Mouse (Mus musculus): ENCODE results near the gene Actl10. TPM values are rescaled to one million over a fixed set of nuclear protein-coding genes. Genes with fewer than 3 reads are reported as not detected.
A peak's percentile ranks its signal among the peaks of the same experiment; 100 is the strongest.

Actl10 gene
- polyA plus RNA-seq, 1 experiment from 2014 or later: 0.07 TPM

DNA sequence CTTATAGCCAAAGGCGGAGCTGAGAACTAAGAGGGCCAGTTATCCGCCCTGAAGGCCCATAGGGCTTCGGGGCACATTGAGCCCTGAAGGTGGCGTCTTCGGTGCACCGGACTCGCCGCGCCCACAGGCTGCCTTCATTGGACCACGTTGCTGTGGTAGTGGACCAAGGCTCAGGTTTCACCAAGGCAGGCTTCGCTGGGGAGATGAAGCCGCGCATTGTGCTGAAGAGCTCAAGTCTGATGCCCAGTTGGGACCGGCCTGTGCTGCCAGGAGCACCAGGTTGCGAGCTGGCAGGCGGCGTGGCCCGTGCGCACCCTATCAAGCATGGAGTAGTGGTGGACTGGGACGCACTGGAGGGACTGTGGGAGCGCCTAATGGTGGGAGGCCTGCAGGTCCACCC is 351 bp downstream of the Actl10 start:
- peak; percentile 23; the same call in 1 of the 2 replicates for ATAC-seq (ENCODE audit: insufficient read depth)
- Histone ChIP-seq H3K4me3 (replicated peaks) (peak overlapping the region; percentile 36), H3K9ac (no peak overlapping the region), H3K36me3 (replicated peaks) (no peaks in the 10 kb centered on the region), H3K9me3 (replicated peaks) (no peaks in the 10 kb centered on the region), H3K27me3 (peaks cover 47% of the 10 kb centered on the region), H3K27ac (replicated peaks) (no peak overlapping the region), H3K4me2 (peak overlapping the region; percentile 62), H3K4me1 (replicated peaks) (peaks cover 30% of the 10 kb centered on the region)
- 50% methylated on average over 21 of the region's 21 CpGs for WGBS (ENCODE audit: insufficient replicate concordance)

DNA sequence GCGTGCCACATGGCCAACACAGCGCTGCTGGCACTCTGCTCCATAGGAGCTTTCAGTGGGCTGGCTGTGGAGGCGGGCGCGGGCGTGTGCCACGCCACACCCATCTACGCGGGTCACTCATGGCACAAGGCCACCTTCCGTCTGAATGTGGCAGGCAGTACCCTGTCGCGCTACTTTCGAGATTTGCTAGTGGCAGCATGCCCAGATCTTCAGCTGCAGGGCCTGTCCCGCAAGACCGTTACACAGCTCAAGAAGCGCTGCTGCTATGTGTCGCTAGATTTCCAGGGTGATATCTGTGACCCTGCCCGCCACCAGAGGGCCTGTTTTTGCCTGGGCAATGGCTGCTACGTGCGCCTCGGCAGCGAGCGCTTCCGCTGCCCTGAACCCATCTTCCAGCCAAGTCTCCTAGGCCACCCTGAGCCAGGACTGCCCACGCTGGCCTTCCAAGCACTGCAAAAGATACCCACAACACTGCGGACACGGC is 890 bp downstream of the Actl10 start:
- peak overlapping the region; percentile 62 for H3K4me2 ChIP-seq
- peaks cover 33% of the 10 kb centered on the region for H3K4me1 ChIP-seq (replicated peaks)
- H3K27me3 ChIP-seq: peaks cover 47% of the 10 kb centered on the region
- H3K9me3 ChIP-seq (replicated peaks): no peaks in the 10 kb centered on the region
- WGBS (ENCODE audit: insufficient replicate concordance): 21% methylated on average over 27 of the region's 27 CpGs
- no peak overlapping the region for H3K27ac ChIP-seq (replicated peaks)
- peak overlapping the region; percentile 36 for H3K4me3 ChIP-seq (replicated peaks)
- H3K9ac ChIP-seq: no peak overlapping the region
- ATAC-seq (ENCODE audit: insufficient read depth): peak; percentile 42
- H3K36me3 ChIP-seq (replicated peaks): no peaks in the 10 kb centered on the region

DNA sequence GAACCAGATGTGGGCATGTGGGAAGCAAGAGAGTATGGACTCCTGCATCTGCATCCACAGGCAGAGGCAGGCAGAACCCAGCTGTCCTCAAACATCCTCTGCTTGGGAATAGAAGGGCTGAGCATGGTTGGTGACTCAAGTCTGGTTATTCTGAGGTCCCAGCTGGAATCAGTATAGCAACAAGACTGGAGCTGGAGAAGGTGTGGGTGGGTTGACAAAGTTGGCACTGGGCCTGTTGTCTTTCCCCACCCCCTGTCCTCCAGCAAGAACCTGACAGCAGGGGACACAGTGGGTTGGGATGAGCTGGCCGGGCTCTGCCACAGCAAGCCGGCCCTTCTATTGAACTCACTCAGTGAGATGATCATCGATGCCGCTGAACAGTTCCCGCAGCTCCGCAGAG is 3.7 kb downstream of the Actl10 start:
- H3K4me1 ChIP-seq (replicated peaks): peaks cover 36% of the 10 kb centered on the region
- H3K9ac ChIP-seq: no peak overlapping the region
- H3K9me3 ChIP-seq (replicated peaks): no peaks in the 10 kb centered on the region
- ATAC-seq (ENCODE audit: insufficient read depth): no peak
- H3K36me3 ChIP-seq (replicated peaks): peaks cover under 1% of the 10 kb centered on the region; the same call in 1 of the 2 replicates
- peaks cover 27% of the 10 kb centered on the region for H3K27me3 ChIP-seq
- H3K4me3 ChIP-seq (replicated peaks): no peak overlapping the region
- H3K27ac ChIP-seq (replicated peaks): no peak overlapping the region
- H3K4me2 ChIP-seq: no peak overlapping the region
- 89% methylated on average over 6 of the region's 6 CpGs for WGBS (ENCODE audit: insufficient replicate concordance)

DNA sequence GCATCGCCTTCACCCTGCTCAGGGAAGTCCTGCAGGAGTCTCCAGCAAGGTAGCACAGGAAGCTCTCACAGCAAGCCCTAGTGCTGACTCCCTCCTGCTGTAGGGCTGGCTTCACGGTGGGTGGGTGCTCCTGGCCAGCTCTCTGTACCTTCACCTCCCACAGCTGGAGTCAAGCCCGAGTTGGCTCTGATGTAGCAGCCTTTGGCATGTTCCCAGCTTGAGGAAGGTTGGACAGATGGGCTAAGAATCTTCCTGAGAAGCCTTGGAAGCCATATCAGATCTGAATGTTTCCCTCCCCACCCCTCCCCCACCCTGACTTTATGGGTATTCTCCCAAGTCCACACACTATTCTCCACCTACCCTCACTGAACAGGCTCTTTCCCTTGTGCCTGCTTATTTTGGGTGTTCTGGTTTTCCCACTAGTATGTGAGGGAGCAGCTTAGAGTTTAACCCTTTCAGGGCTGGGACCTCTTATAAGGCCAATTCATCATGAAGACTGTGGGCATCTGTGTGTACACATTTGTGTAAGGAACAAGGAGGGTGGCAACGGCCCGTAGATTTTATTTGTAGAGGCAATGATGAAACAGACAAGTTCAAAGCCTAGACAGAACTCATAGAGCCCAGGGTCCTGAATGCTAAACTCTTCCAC is 5.7 kb downstream of the Actl10 start:
- peaks cover 29% of the 10 kb centered on the region for H3K4me1 ChIP-seq (replicated peaks)
- no peak overlapping the region for H3K4me2 ChIP-seq
- no peak overlapping the region for H3K27ac ChIP-seq (replicated peaks)
- H3K4me3 ChIP-seq (replicated peaks): no peak overlapping the region
- H3K9me3 ChIP-seq (replicated peaks): no peaks in the 10 kb centered on the region
- no peak overlapping the region for H3K9ac ChIP-seq
- WGBS (ENCODE audit: insufficient replicate concordance): 53% methylated on average over 5 of the region's 5 CpGs
- no peak for ATAC-seq (ENCODE audit: insufficient read depth)
- H3K27me3 ChIP-seq: peaks cover 7% of the 10 kb centered on the region
- peaks cover 19% of the 10 kb centered on the region for H3K36me3 ChIP-seq (replicated peaks)

DNA sequence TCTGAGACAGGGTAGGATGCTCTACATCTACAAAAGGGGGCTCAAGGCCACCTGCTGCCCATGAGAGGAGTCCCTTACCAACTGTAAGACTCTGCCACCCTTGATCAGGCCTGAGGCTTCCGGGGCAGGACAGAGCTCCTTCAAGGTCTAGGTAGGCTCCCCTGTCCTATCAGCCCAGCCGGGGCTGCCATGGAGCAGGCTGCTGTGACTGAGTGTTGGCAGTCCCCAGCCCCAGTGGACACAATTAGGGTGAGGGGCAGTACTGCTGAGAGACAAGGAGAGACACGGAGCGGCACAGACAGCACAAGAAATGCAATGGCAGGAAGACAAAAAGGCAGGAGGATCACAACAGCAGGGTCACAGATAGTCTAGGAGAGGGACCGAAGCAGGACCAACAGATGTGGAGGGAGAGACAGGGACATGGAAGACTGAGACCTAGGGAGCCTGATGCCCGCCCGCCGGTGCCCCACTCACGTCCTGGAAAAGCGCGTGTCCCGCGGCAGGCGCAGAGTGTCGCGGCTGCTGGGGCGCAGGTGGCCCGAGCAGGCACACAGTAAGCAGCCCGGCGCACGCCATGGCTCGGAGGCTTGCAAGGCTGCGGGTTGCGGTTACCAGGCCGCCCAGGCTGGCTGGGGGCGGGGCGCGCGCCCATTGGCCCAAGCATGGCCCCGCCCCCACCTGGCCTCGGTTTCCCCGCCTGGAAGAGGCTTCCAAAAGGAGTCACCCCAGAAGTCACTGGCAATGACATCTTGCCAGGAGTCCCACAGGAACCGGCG is 6.9 kb downstream of the Actl10 start, which contains the start of gene Necab3:
Gene Necab3 (minus strand): TSS at position 627 of the 776 bp plus-strand sequence.
- peak within 1 kb of the TSS; percentile 75 for H3K4me2 ChIP-seq
- 0 out of 2 replicates have a peak within 1 kb of the TSS, but pooled peaks have one; percentile 16 for H3K27ac ChIP-seq (replicated peaks)
- WGBS (ENCODE audit: insufficient replicate concordance): 3% methylated on average over 34 of the region's 34 CpGs
- ATAC-seq (ENCODE audit: insufficient read depth): peak; percentile 60
- H3K9me3 ChIP-seq (replicated peaks): no peaks in the 10 kb centered on the region
- H3K27me3 ChIP-seq: no peaks in the 10 kb centered on the region
- H3K4me3 ChIP-seq (replicated peaks): peak within 1 kb of the TSS; percentile 41
- peaks cover 30% of the 10 kb centered on the region for H3K36me3 ChIP-seq (replicated peaks)
- peak within 1 kb of the TSS; percentile 48 for H3K9ac ChIP-seq
- H3K4me1 ChIP-seq (replicated peaks): peaks cover 23% of the 10 kb centered on the region

DNA sequence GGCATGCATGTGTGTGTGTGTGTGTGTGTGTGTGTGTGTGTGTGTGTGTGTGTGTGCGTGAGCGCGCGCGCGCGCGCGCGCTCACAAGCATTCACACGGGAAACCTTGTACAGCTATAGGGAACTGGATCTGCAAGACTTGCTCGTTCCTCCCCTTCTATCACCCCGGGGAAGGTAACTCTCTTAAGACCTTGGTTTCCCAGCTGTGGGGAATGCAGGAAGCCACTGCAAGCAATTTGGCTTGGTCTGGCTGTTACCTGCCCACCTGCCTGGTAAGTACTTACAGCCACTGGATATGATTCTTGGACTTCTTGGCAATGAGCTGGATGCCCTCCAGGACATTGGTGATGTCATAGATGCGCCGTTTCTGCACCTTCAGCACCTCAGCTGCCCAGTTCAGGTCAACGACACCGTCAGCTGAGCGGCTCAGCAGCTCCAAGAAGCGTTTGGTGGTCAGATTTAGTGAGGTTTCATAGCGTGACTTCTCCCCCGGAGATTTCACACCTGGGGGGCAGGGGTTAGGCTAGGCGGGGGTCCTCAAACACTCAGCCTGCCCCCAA is 12.1 kb downstream of the Actl10 start:
- ATAC-seq (ENCODE audit: insufficient read depth): no peak
- H3K4me1 ChIP-seq (replicated peaks): peaks cover 52% of the 10 kb centered on the region
- no peak overlapping the region for H3K4me3 ChIP-seq (replicated peaks)
- H3K9me3 ChIP-seq (replicated peaks): no peaks in the 10 kb centered on the region
- H3K36me3 ChIP-seq (replicated peaks): peaks cover 57% of the 10 kb centered on the region
- H3K27ac ChIP-seq (replicated peaks): no peak overlapping the region
- no peak overlapping the region for H3K9ac ChIP-seq
- H3K4me2 ChIP-seq: no peak overlapping the region
- 88% methylated on average over 22 of the region's 22 CpGs for WGBS (ENCODE audit: insufficient replicate concordance)
- H3K27me3 ChIP-seq: no peaks in the 10 kb centered on the region

DNA sequence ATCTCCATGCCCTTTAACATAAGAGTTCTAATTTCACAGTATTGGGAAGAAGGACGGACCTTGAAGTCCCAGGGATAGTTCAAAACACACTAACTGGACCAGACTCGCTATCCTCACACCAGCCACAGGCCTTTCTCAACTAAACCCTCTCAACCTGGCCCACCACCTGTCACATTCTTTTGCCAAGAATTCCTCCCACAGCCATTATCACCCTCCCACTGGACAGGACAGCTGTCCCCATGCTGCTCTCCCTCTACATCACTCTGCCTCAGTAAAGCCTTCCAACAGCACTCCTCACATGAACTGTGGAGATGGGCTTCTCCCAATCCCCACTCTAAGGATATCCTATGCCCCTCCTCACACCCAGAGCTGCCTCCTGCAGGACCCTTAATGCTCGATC is 14.0 kb downstream of the Actl10 start:
- H3K4me1 ChIP-seq (replicated peaks): peaks cover 53% of the 10 kb centered on the region
- H3K27ac ChIP-seq (replicated peaks): no peak overlapping the region
- H3K27me3 ChIP-seq: no peaks in the 10 kb centered on the region
- H3K9me3 ChIP-seq (replicated peaks): no peaks in the 10 kb centered on the region
- H3K36me3 ChIP-seq (replicated peaks): peaks cover 54% of the 10 kb centered on the region
- H3K4me2 ChIP-seq: no peak overlapping the region
- H3K4me3 ChIP-seq (replicated peaks): no peak overlapping the region
- no peak for ATAC-seq (ENCODE audit: insufficient read depth)
- WGBS (ENCODE audit: insufficient replicate concordance): 81% methylated on average over 3 of the region's 3 CpGs
- H3K9ac ChIP-seq: no peak overlapping the region

DNA sequence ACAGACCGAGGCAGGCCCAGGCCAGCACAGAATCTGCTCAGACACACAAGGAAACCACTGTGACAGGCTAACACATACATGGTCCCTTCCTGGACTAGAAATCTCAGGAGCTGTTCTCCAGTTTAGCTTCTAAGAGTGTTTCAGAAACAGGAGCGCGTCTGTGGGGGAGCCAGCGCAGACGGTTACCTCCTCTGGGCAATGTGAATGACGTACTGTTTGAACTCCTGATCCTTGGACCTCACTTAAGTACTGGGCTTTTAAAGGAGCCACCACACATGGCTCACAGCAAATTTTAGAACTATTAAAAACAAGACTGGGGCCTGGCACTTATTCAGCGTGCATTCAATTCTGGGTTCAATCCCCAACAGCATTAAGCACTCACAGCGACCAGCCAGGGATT is 15.1 kb downstream of the Actl10 start:
- no peaks in the 10 kb centered on the region for H3K9me3 ChIP-seq (replicated peaks)
- peaks cover 64% of the 10 kb centered on the region for H3K4me1 ChIP-seq (replicated peaks)
- no peak overlapping the region for H3K27ac ChIP-seq (replicated peaks)

DNA sequence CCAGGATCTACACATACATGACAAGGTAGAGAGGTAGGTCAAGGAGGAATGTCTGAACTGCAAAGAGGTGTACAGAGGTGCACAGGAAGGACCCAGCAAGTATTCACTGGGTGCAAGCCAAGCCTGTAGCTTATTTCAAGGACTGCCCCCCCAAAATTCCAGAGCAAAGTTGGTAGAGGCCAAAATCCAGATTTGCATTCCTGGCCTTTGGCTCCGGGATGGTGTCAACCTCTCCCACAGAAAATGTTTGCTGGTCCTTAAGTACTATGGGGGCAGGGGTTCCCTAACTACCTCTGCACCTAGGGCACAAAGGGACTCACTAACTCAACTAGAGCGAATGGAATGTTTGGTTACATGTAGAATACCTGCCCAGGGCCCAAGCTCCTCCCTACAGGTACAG is 16.2 kb downstream of the Actl10 start:
- 71% methylated on average over 2 of the region's 2 CpGs for WGBS (ENCODE audit: insufficient replicate concordance)
- H3K9ac ChIP-seq: peak overlapping the region; percentile 77; the same call in 1 of the 2 replicates
- H3K9me3 ChIP-seq (replicated peaks): no peaks in the 10 kb centered on the region
- peaks cover 34% of the 10 kb centered on the region for H3K36me3 ChIP-seq (replicated peaks)
- no peaks in the 10 kb centered on the region for H3K27me3 ChIP-seq
- H3K4me2 ChIP-seq: peak overlapping the region; percentile 96
- ATAC-seq (ENCODE audit: insufficient read depth): no peak
- peaks cover 65% of the 10 kb centered on the region for H3K4me1 ChIP-seq (replicated peaks)
- H3K4me3 ChIP-seq (replicated peaks): peak overlapping the region; percentile 87
- H3K27ac ChIP-seq (replicated peaks): peak overlapping the region; percentile 90

More for the DNA sequence above, 15.1 kb downstream of the Actl10 start:
- Histone ChIP-seq H3K27me3 (no peaks in the 10 kb centered on the region), H3K4me3 (replicated peaks) (0 out of 2 replicates have a peak overlapping the region, but pooled peaks have one; percentile 3), H3K9ac (no peak overlapping the region), H3K36me3 (replicated peaks) (peaks cover 43% of the 10 kb centered on the region), H3K4me2 (peak overlapping the region; percentile 20)
- no peak for ATAC-seq (ENCODE audit: insufficient read depth)
- 80% methylated on average over 8 of the region's 8 CpGs for WGBS (ENCODE audit: insufficient replicate concordance)

DNA sequence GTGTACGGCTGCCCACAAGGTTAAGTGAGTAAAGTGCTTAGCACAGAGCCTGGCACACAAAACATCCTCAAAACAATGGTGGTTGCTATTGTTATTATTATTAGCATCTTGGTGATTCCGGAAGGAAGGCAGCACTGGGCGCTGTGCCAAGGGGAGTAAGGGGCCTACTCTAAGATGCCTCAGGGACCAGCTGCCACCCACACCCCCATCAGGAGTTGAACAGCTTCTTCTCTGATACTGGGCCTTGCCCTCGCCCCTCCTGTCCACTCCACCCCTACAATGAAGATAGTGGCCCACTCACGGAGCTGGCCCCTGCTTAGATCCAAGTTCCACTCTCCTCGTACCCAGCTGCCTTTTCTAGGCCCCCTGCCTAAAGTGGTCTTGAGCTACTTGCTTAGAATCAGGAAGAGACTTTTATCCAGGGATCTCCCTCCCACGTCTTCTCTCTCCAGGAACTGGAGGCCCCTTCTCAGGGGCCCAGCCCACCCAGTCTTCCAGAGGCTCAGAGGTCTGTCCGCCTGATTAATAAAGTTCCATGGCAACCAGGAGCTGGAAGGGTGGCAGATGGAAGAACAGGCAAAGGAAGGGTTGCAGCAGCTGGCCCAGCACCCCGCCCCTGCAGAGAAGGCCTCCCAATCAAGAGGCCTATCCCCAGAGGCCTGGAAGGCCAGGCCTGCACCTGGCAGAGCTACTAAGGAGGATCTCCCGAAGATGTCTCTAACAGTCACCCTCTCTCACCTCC is 16.9 kb downstream of the Actl10 start:
- 10% methylated on average over 10 of the region's 10 CpGs for WGBS (ENCODE audit: insufficient replicate concordance)
- peak overlapping the region; percentile 96 for H3K4me2 ChIP-seq
- H3K27ac ChIP-seq (replicated peaks): peak overlapping the region; percentile 90
- H3K4me3 ChIP-seq (replicated peaks): peak overlapping the region; percentile 87
- peak; percentile 9 for ATAC-seq (ENCODE audit: insufficient read depth)
- no peaks in the 10 kb centered on the region for H3K9me3 ChIP-seq (replicated peaks)
- peaks cover 65% of the 10 kb centered on the region for H3K4me1 ChIP-seq (replicated peaks)
- no peaks in the 10 kb centered on the region for H3K27me3 ChIP-seq
- H3K9ac ChIP-seq: peak overlapping the region; percentile 77
- peaks cover 26% of the 10 kb centered on the region for H3K36me3 ChIP-seq (replicated peaks)

All from liver, embryonic 15.5 days (tissue).